Mouse (Mus musculus) intestine, postnatal 0 days (tissue): Measurements from ENCODE around the gene Apoe. TPM values are rescaled to one million over a fixed set of nuclear protein-coding genes. Genes with fewer than 3 reads are reported as not detected.
A peak's percentile ranks its signal among the peaks of the same experiment; 100 is the strongest.

ENCODE experiments used
- ATAC-seq: fragments of 200-750 bp; cut with Nextera tagmentation; 2 replicates; pipeline ENCODE4 v1.8.0; 2017; ENCODE audit warnings: mild to moderate bottlenecking, moderate TSS enrichment, moderate library complexity
- H3K27ac ChIP-seq: fragments of 300-500 bp; sonication (generic); 2 replicates; pipeline ENCODE4 v1.5.1; 2014; ENCODE audit warnings: mild to moderate bottlenecking, low read depth, low read length, moderate library complexity
- H3K27me3 ChIP-seq: fragments of 300-500 bp; sonication (generic); replicated peaks from 2 replicates; pipeline ENCODE4 v1.6.1; 2014; ENCODE audit warnings: low read length, mixed read lengths; ENCODE audit not compliant: control insufficient read depth, insufficient read depth
- H3K36me3 ChIP-seq: fragments of 300-500 bp; sonication (generic); 2 replicates; pipeline ENCODE4 v1.6.1; 2014; ENCODE audit warnings: mild to moderate bottlenecking, moderate library complexity; ENCODE audit not compliant: control insufficient read depth, insufficient read depth
- H3K4me1 ChIP-seq: fragments of 300-500 bp; sonication (generic); replicated peaks from 2 replicates; pipeline ENCODE4 v1.6.1; 2014; ENCODE audit warnings: antibody characterized with exemption, low read length, mixed read lengths; ENCODE audit not compliant: control insufficient read depth, insufficient read depth
- H3K4me2 ChIP-seq: fragments of 300-500 bp; sonication (generic); replicated peaks from 2 replicates; pipeline ENCODE4 v1.6.1; 2014; ENCODE audit warnings: low read depth, mild to moderate bottlenecking, moderate library complexity
- H3K4me3 ChIP-seq: fragments of 300-500 bp; sonication (generic); 2 replicates; pipeline ENCODE4 v1.5.1; 2014; ENCODE audit warnings: low read depth, low read length
- H3K9ac ChIP-seq: fragments of 300-500 bp; sonication (generic); 2 replicates; pipeline ENCODE4 v1.6.1; 2014; ENCODE audit warnings: mild to moderate bottlenecking, low read depth, low read length
- H3K9me3 ChIP-seq: fragments of 300-500 bp; sonication (generic); 2 replicates; pipeline ENCODE4 v1.6.1; 2016; ENCODE audit warnings: mixed run types; ENCODE audit not compliant: control insufficient read depth
- CTCF ChIP-seq: sonication (generic); IDR thresholded peaks from 2 replicates; pipeline ENCODE4 v1.5.1; 2016; ENCODE audit warnings: low read depth, mild to moderate bottlenecking, control low read depth, antibody characterized with exemption, moderate library complexity
- WGBS: fragments of 180-500 bp; shearing (Covaris S2); extraction: QIAGEN DNeasy Blood & Tissue Kit; methylation state at CpG from one replicate; pipeline ENCODE4 v1.1.7; 2014; 5-methylcytosine and 5-hydroxymethylcytosine counted together
- polyA plus RNA-seq: library from polyadenylated mRNA; unstranded; fragments of >200 nt; fragmentation: Nextera tagmentation; extraction: Ambion mirVana; gene quantifications from 2 replicates; pipeline ENCODE4 v1.2.1, GENCODE M21; 2015

The Apoe gene
- polyA plus RNA-seq, 1 experiment from 2014 or later: 435 TPM

DNA sequence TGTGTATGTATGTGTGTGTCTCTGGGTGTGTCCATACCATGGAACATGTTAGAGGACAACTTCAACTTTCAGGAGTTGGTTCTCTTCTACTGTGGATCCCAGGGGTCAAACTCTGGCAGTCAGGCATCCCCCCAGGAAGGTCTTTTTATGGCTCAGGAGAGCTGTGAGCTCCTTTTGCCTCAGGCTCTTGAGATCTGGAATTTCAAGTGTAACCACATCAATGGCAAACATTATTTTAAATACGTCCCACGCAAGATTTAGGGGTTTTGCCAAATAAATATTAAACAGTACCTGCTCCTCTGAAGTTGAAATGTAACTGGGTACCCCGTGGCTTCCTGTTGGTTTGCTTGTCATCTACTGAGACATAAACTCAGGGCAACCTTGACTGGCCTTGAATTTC, 16.0 kb downstream of the Apoe start:
- Histone ChIP-seq H3K27ac (no peak overlapping the region), H3K9ac (no peak overlapping the region), H3K4me3 (no peak overlapping the region), H3K27me3 (no peaks in the 10 kb centered on the region), H3K4me1 (no peaks in the 10 kb centered on the region), H3K4me2 (no peak overlapping the region), H3K9me3 (no peaks in the 10 kb centered on the region), H3K36me3 (no peaks in the 10 kb centered on the region)
- 61% methylated on average over 3 of the region's 3 CpGs for WGBS
- TF ChIP-seq CTCF: no peak
- no peak for ATAC-seq

DNA sequence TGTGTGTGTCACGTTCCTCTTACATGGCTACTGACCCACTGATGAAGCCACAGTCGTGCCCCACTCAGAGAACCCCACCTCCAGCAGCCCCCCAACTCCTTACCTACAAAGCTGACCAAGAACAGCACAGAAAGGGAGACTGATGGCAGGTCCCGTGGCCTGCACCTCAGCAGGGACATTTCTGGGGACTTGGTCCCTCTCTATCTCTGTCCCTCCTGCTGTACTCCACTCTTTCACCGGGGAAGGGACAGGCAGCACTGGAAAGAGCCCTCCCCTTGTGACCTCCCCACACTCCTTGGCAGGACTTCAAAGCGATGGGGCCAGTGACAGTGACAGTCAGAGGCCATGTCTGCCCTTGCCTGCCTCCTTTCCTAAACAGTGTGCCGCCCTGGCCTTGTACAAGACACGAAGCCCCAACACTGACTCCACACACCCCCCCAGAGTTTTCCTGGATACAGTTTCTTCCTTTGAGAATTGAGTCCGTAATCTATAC, 17.7 kb downstream of the Apoe start, which contains the start of the genes Gm44805 and Apoc4:
Gene Gm44805, minus strand, starts transcription at position 222 of the 493 bp plus-strand sequence.
Gene Apoc4, minus strand, starts transcription at position 278 of the 493 bp plus-strand sequence.
- 55% methylated on average over 8 of the region's 8 CpGs for WGBS
- no peak for ATAC-seq
- no peak within 1 kb of the TSS for H3K4me3 ChIP-seq
- TF ChIP-seq CTCF: no peak
- H3K27ac ChIP-seq: peak within 1 kb of the TSS; percentile 68
- no peak within 1 kb of the TSS for H3K4me2 ChIP-seq
- peaks cover 3% of the 10 kb centered on the region; the same call in 1 of the 2 replicates for H3K4me1 ChIP-seq
- no peaks in the 10 kb centered on the region for H3K36me3 ChIP-seq
- H3K27me3 ChIP-seq: no peaks in the 10 kb centered on the region
- no peaks in the 10 kb centered on the region for H3K9me3 ChIP-seq
- 0 out of 2 replicates have a peak within 1 kb of the TSS, but pooled peaks have one; percentile 26 for H3K9ac ChIP-seq

DNA sequence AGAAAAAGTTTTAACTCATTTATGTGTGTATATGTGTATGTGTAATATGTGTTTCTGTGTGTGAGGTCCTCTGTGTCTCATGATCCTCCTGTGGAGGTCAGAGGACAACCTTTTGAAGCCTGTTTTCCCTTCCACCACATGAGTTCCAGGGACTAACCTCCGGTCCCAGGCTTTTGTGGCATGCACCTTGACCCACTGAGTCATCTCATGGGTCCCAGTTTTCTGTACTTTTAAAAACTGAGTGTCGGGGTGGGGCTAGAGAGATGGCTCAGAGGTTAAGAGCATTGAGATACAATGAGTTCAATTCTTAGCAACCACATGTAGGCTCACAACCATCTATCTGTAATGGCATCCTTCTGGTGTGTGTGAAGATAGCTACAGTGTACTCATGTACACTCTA, 18.3 kb downstream of the Apoe start:
- peak; percentile 42; the same call in 1 of the 2 replicates for ATAC-seq
- Histone ChIP-seq H3K9me3 (no peaks in the 10 kb centered on the region), H3K27me3 (no peaks in the 10 kb centered on the region), H3K4me3 (no peak overlapping the region), H3K4me1 (peaks cover 3% of the 10 kb centered on the region; the same call in 1 of the 2 replicates), H3K9ac (no peak overlapping the region), H3K4me2 (no peak overlapping the region), H3K36me3 (no peaks in the 10 kb centered on the region), H3K27ac (peak overlapping the region; percentile 68)
- WGBS: 30% methylated on average over 2 of the region's 2 CpGs
- TF ChIP-seq CTCF: no peak

DNA sequence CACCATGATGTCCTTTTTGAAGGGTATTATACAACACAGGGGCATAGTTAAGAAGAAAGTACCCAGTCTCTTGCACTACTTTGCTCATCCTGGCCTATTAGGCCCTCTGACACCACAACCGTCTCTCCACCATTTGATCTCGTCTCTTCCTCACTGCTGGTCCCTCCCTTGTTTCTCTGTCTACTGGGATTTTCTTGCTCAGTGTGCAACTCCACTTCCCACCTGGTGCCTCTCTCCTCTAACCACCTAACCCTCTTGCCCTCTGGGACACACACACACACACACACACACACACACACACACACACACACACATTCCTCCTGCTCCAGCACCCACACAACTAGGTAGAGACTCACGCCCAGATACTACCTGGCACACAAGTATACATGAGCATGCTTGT, 20.1 kb downstream of the Apoe start:
- WGBS: 85% methylated on average over 3 of the region's 3 CpGs
- no peak for ATAC-seq
- Histone ChIP-seq H3K27me3 (no peaks in the 10 kb centered on the region), H3K9ac (no peak overlapping the region), H3K4me1 (peaks cover 3% of the 10 kb centered on the region; the same call in 1 of the 2 replicates), H3K36me3 (no peaks in the 10 kb centered on the region), H3K4me3 (no peak overlapping the region), H3K9me3 (no peaks in the 10 kb centered on the region), H3K27ac (no peak overlapping the region), H3K4me2 (no peak overlapping the region)
- no peak for TF ChIP-seq CTCF

DNA sequence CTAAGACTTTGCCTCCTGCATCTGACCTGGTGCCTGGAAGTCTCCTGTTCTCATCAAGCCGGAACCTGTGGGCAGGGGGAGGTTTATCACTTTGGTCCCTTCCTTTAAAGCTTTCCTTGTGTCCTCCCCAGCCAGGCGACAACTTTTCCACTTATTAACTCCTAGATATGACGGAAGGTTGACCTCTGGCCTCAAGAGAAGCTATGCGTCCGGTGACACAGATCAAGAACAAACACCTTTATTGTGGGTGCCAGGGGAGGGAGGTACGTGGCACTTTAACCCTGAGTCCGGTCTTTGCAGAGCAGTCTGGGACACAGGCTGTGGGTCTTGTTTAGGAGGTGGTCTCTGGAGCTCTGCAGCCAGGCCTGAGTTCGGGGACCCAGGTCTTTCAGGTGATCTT, 21.1 kb downstream of the Apoe start, which contains the start of gene Apoc2:
Gene Apoc2, minus strand, starts transcription at position 70 of the 400 bp plus-strand sequence.
- Histone ChIP-seq H3K4me3 (no peak within 1 kb of the TSS), H3K4me2 (peak within 1 kb of the TSS; percentile 47; the same call in 1 of the 2 replicates), H3K27me3 (no peaks in the 10 kb centered on the region), H3K36me3 (no peaks in the 10 kb centered on the region), H3K4me1 (peaks cover 3% of the 10 kb centered on the region; the same call in 1 of the 2 replicates), H3K9me3 (no peaks in the 10 kb centered on the region), H3K9ac (peak within 1 kb of the TSS; percentile 11; the same call in 1 of the 2 replicates), H3K27ac (peak within 1 kb of the TSS; percentile 76)
- WGBS: 33% methylated on average over 8 of the region's 8 CpGs
- TF ChIP-seq CTCF: no peak
- peak; percentile 61 for ATAC-seq

DNA sequence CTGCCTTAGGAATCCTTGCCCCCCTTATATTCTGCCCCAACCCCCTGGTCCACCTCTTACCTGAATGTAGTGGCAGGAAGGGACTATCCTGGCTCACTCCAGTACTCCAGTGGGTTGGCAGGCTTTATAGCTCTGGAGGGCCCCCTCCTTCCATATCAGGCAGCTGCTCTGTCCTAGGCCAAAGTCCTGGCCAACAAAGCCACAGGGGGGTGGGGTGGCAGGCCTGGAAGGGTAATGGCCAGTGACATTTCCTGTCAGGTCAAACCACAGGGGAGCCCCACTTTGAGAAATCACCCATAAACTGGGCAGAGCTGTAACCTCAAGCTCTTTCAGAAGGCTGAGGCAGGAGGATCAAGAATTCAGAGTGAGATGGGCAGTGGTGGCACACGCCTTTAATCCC, 22.3 kb downstream of the Apoe start:
- Histone ChIP-seq H3K9me3 (no peaks in the 10 kb centered on the region), H3K4me1 (peaks cover 3% of the 10 kb centered on the region; the same call in 1 of the 2 replicates), H3K27me3 (no peaks in the 10 kb centered on the region), H3K4me2 (peak overlapping the region; percentile 47), H3K4me3 (peak overlapping the region; percentile 38), H3K36me3 (no peaks in the 10 kb centered on the region), H3K9ac (peak overlapping the region; percentile 48), H3K27ac (peak overlapping the region; percentile 76)
- TF ChIP-seq CTCF: no peak
- ATAC-seq: peak; percentile 73
- WGBS: 62% methylated on average over 1 of the region's 1 CpGs
